Mouse (Mus musculus) cortical plate, adult 2 months (tissue): ENCODE data around the gene Mpdu1.

ENCODE experiments used
- CTCF ChIP-seq: fragments of 200-500 bp; IDR thresholded peaks from 2 replicates; pipeline ENCODE4 v1.5.1; 2011; ENCODE audit warnings: mild to moderate bottlenecking, control low read depth, low read length; ENCODE audit not compliant: insufficient read depth; ENCODE audit errors: extremely low read depth
- POLR2A ChIP-seq: fragments of 200-500 bp; IDR thresholded peaks from 2 replicates; pipeline ENCODE4 v1.6.1; 2011; ENCODE audit warnings: mild to moderate bottlenecking, low read length, control low read depth; ENCODE audit not compliant: insufficient read depth; ENCODE audit errors: extremely low read depth

DNA sequence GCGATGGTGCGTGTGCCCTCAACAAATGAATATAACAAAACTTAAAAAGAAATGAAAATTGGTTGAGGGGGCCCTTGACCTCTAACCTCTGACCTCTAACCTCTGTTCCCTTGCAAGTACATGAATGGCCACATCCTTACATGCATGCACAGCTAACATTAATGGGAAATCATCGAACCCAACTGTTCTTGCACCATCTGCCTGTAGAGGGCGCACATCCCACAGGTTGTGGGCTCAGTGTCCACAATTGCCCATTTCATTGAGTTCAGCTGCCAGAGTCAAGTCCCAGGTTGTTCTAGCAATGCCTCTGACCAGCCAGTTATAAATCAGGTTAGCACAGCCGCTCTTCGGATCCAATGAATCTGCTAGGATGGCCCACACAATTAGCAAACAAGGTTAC is 34.2 kb downstream of the Mpdu1 start:
- peak; percentile 97 for TF ChIP-seq CTCF
- TF ChIP-seq POLR2A, result no peak
